Mouse (Mus musculus) lung, postnatal 0 days (tissue): ENCODE data around the gene Hes5.

ENCODE experiments used
- CTCF ChIP-seq: IDR thresholded peaks from 2 replicates; pipeline ENCODE4 v1.5.1; 2016; ENCODE audit warnings: antibody characterized with exemption, mild to moderate bottlenecking
- EP300 ChIP-seq: IDR thresholded peaks from 2 replicates; pipeline ENCODE4 v1.6.1; 2016; ENCODE audit warnings: antibody characterized with exemption, mild to moderate bottlenecking, control low read depth

DNA sequence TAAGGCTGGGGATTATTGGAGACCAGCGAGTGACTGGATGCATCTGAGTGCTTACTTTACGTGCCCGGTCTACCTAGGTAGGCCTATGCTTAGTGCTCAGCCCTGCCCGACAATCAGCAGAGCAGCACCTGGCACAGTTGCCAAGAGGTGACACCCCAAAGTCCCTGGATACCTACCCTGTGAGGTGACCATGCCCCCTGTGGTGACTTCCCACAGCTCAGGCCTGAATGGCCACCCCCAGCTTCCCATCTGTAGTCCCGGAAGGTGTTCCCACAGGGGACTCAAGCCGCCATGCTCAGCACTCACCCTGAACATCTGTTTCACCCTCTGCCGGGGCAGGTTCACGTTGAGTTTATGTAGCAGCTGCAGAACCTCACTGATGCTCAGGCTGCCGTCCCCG lies 45.6 kb downstream of the Hes5 start:
- no peak for TF ChIP-seq CTCF
- no peak for TF ChIP-seq EP300
